Mouse (Mus musculus) spleen, adult 2 months (tissue): ENCODE measurements at regions not wholly inside any gene's neighbourhood (a gene's known extent, or its start where the extent isn't known, plus 50 kb on each side); places are given as distances from the start of the nearest gene placed in this dataset.

Source experiments
- DNase-seq, 2 experiments: peaks; one replicate each; pipeline versions ENCODE4 v3.0.0 to v3.0.0-alpha.2; 2012 to 2021; ENCODE audit warnings: low spot score in 2 of 2, low read depth in 1 of 2
- H3K27ac ChIP-seq: fragments of 200-500 bp; 2 replicates; pipeline ENCODE4 v1.5.1; 2012; ENCODE audit warnings: low read length, inconsistent platforms; ENCODE audit not compliant: insufficient read depth
- H3K27me3 ChIP-seq: fragments of 200-500 bp; 2 replicates; pipeline ENCODE4 v1.6.1; 2012; ENCODE audit warnings: mild to moderate bottlenecking, moderate library complexity, low read length, inconsistent platforms; ENCODE audit not compliant: control insufficient read depth, insufficient read depth
- H3K36me3 ChIP-seq: fragments of 200-500 bp; 2 replicates; pipeline ENCODE4 v1.6.1; 2012; ENCODE audit warnings: mild to moderate bottlenecking, low read length, inconsistent platforms; ENCODE audit not compliant: control insufficient read depth, insufficient read depth
- H3K4me1 ChIP-seq: fragments of 200-500 bp; 2 replicates; pipeline ENCODE4 v1.6.1; 2011; ENCODE audit warnings: inconsistent platforms; ENCODE audit not compliant: control insufficient read depth, insufficient read depth, insufficient read length
- H3K4me3 ChIP-seq: fragments of 200-500 bp; 2 replicates; pipeline ENCODE4 v1.5.1; 2011; ENCODE audit warnings: mild to moderate bottlenecking, inconsistent platforms; ENCODE audit not compliant: insufficient read depth, insufficient read length; ENCODE audit errors: extremely low read depth
- CTCF ChIP-seq: fragments of 200-500 bp; IDR thresholded peaks from 2 replicates; pipeline ENCODE4 v1.5.1; 2011; ENCODE audit warnings: mild to moderate bottlenecking, inconsistent platforms; ENCODE audit not compliant: insufficient read depth, insufficient read length, insufficient replicate concordance; ENCODE audit errors: extremely low read depth
- POLR2A ChIP-seq: fragments of 200-500 bp; IDR thresholded peaks from 2 replicates; pipeline ENCODE4 v1.6.1; 2011; ENCODE audit warnings: low read depth, low read length, inconsistent platforms
- WGBS: fragments of 180-500 bp; shearing (Covaris S2); methylation state at CpG from one replicate; pipeline ENCODE4 v1.1.7; 2018; 5-methylcytosine and 5-hydroxymethylcytosine counted together

GRCm38 (mm10) chr1:56168712-56169111 is 468.5 kb downstream of the Hsfy2 start:
- Histone ChIP-seq H3K27me3 (no peaks in the 10 kb centered on the region), H3K27ac (no peak overlapping the region), H3K4me1 (no peaks in the 10 kb centered on the region), H3K36me3 (no peaks in the 10 kb centered on the region), H3K4me3 (no peak overlapping the region)
- WGBS: 74% methylated on average over 1 of the region's 1 CpGs
- no peak for TF ChIP-seq CTCF
- no peak for TF ChIP-seq POLR2A
- no peak for DNase-seq

DNA sequence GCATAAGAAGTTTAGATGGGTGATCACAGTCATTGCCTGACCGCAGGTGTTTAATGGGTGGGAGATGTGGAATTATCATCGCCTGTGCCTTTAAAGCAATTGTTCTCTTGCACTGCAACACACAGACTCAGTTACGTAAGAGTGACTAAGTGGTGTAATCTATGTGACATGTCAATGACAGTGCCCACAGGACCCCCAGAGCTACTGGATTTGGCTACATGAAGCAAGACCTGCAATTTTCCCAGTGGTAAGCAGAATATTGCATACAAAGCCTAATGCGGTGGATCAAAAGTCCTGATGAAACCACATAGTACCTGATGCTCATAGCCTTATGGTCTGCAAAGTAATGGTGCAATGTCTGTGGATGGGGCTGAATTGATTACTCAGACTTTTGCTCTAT is 469.2 kb downstream of the Hsfy2 start:
- Histone ChIP-seq H3K27me3 (no peaks in the 10 kb centered on the region), H3K4me1 (no peaks in the 10 kb centered on the region), H3K27ac (no peak overlapping the region), H3K4me3 (no peak overlapping the region), H3K36me3 (no peaks in the 10 kb centered on the region)
- 87% methylated on average over 4 of the region's 4 CpGs for WGBS
- no peak for DNase-seq
- TF ChIP-seq CTCF (no peak), POLR2A (no peak)

- DNase-seq: no peak
- TF ChIP-seq CTCF (no peak), POLR2A (no peak)
- WGBS: 41% methylated on average over 2 of the region's 2 CpGs
- Histone ChIP-seq H3K27me3 (no peaks in the 10 kb centered on the region), H3K36me3 (no peaks in the 10 kb centered on the region), H3K4me1 (no peaks in the 10 kb centered on the region), H3K27ac (no peak overlapping the region), H3K4me3 (no peak overlapping the region)
Observed at GRCm38 (mm10) chr1:56165228-56165627, 472.0 kb downstream of the Hsfy2 start.

DNA sequence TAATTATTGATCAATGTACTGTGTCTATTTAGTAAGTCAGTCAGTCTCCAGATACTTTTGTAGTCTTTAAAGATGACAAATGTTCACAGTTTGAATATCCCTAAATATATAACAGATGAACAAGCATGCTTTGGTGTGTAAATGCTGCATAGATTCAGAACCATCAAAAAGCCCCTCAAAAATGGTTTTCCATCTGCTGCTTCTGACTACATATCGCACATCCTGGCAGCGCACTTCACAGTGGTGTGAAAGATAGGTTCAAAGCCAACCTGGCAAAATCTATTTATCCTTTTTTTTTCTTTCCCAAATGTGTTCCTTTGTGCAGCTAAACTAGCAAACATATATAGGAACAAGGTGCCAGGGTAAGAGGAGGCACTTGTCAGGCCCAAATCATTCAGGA is 472.9 kb downstream of the Hsfy2 start:
- no peak overlapping the region for H3K27ac ChIP-seq
- no peak for DNase-seq
- H3K36me3 ChIP-seq: no peaks in the 10 kb centered on the region
- no peaks in the 10 kb centered on the region for H3K27me3 ChIP-seq
- no peaks in the 10 kb centered on the region for H3K4me1 ChIP-seq
- TF ChIP-seq CTCF (no peak), POLR2A (no peak)
- WGBS: 97% methylated on average over 2 of the region's 2 CpGs
- no peak overlapping the region for H3K4me3 ChIP-seq

DNA sequence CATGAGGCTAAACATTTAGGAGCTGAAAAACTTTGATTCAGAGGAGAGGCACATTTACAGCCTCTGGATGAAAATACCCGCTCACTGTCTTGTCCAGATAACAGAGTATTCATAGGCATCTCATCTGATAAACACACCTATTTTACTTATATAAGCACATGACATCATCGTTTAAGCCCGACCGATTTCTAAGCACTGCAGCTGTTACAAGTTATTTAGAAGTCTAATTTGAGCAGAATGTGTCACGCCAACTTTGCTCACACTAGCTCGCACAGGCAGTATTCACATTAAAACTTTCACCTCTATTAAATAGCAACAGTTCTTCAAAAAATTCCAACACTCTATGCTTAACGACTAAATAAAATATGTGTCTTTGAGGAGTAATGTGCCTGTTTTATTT is 506.3 kb downstream of the Hsfy2 start:
- no peak overlapping the region for H3K4me3 ChIP-seq
- TF ChIP-seq POLR2A (no peak), CTCF (no peak)
- H3K4me1 ChIP-seq: no peaks in the 10 kb centered on the region
- no peak overlapping the region for H3K27ac ChIP-seq
- DNase-seq: no peak
- no peaks in the 10 kb centered on the region for H3K27me3 ChIP-seq
- no peaks in the 10 kb centered on the region for H3K36me3 ChIP-seq
- 89% methylated on average over 7 of the region's 7 CpGs for WGBS

- DNase-seq: peak in 1 of 2 experiments; percentile 2
- Histone ChIP-seq H3K27ac (no peak overlapping the region), H3K4me3 (no peak overlapping the region), H3K4me1 (no peaks in the 10 kb centered on the region), H3K27me3 (no peaks in the 10 kb centered on the region), H3K36me3 (no peaks in the 10 kb centered on the region)
- WGBS: 31% methylated on average over 4 of the region's 4 CpGs
- TF ChIP-seq CTCF: no peak
- no peak for TF ChIP-seq POLR2A
Observed at GRCm38 (mm10) chr1:56089254-56089834, 547.9 kb downstream of the Hsfy2 start.

- Histone ChIP-seq H3K4me3 (no peak overlapping the region), H3K36me3 (no peaks in the 10 kb centered on the region), H3K4me1 (no peaks in the 10 kb centered on the region), H3K27me3 (no peaks in the 10 kb centered on the region), H3K27ac (no peak overlapping the region)
- WGBS: 57% methylated on average over 1 of the region's 1 CpGs
- DNase-seq: no peak
- TF ChIP-seq CTCF (no peak), POLR2A (no peak)
Observed at GRCm38 (mm10) chr1:56088357-56088756, 548.9 kb downstream of the Hsfy2 start.

DNA sequence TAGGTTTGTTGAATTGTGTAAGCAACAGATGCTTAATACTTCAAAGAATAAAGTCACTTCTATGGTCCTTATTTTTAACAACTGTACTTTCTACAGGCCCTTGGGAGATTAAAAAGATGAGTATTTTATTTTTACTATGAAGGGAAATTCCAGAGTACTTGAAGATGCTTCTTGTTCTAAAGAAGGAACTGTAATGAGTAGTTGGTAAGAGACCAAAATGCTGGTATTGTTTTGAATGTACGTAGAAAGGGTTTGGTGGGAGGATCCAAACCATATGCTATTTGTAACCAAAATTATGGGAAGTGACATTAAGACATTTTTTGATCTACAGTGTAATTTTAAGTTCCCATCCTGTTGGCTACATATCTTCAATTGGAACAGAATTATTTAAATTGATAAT is 560.5 kb downstream of the Hsfy2 start:
- no peak for DNase-seq
- TF ChIP-seq CTCF: no peak
- TF ChIP-seq POLR2A: no peak
- no peak overlapping the region for H3K4me3 ChIP-seq
- H3K27me3 ChIP-seq: no peaks in the 10 kb centered on the region
- H3K36me3 ChIP-seq: no peaks in the 10 kb centered on the region
- H3K4me1 ChIP-seq: no peaks in the 10 kb centered on the region
- no peak overlapping the region for H3K27ac ChIP-seq
- WGBS: 75% methylated on average over 1 of the region's 1 CpGs
